Mouse (Mus musculus) v-Abl transformed pro-B cells (cell line): ENCODE data around the gene Slc18a3.

Experiments used
- in situ Hi-C, 2 experiments: fragments of 400-800 bp; cut with MboI; formaldehyde crosslinking; loops; one replicate each; pipeline ENCODE4 v1.15.1; 2025; ENCODE audit not compliant: unreplicated experiment in 2 of 2

Gene Slc18a3

GRCm38 (mm10) chr14:32464601-32465505 is at the start of gene Slc18a3:
Gene Slc18a3, minus strand, starts transcription at chr14:32464850.
- in situ Hi-C loops = no loop called here

- in situ Hi-C loops = no loop called here
Observed at GRCm38 (mm10) chr14:32513336-32514032, 48.8 kb upstream of the Slc18a3 start, which contains the start of gene Ercc6. Gene Ercc6, plus strand, starts transcription at chr14:32513521.

GRCm38 (mm10) chr14:32512912-32513311 is 48.3 kb upstream of the Slc18a3 start:
- in situ Hi-C loops = no loop called here

- in situ Hi-C loops = no loop called here
Observed at GRCm38 (mm10) chr14:32509443-32509961, 44.9 kb upstream of the Slc18a3 start.

- in situ Hi-C loops = no loop called here
Observed at GRCm38 (mm10) chr14:32508105-32508835, 43.6 kb upstream of the Slc18a3 start.

GRCm38 (mm10) chr14:32507216-32507615 is 42.6 kb upstream of the Slc18a3 start:
- in situ Hi-C loops = no loop called here

GRCm38 (mm10) chr14:32506329-32506728 is 41.7 kb upstream of the Slc18a3 start:
- in situ Hi-C loops = no loop called here

GRCm38 (mm10) chr14:32503897-32504296 is 39.2 kb upstream of the Slc18a3 start:
- in situ Hi-C loops = no loop called here

- in situ Hi-C loops = no loop called here
Observed at GRCm38 (mm10) chr14:32502764-32503688, 38.4 kb upstream of the Slc18a3 start.

- in situ Hi-C loops = no loop called here
Observed at GRCm38 (mm10) chr14:32501303-32501702, 36.7 kb upstream of the Slc18a3 start.

GRCm38 (mm10) chr14:32496115-32496850 is 31.6 kb upstream of the Slc18a3 start:
- in situ Hi-C loops = loop anchor here (25.0 kb wide), 4 partner anchors 384 to 859 kb away; partner anchors contain the start of genes Btd (in 1 of the 2), Gm49387 (in 1 of the 2) and Hacl1 (in 1 of the 2)

- in situ Hi-C loops = loop anchor here (25.0 kb wide), 4 partner anchors 380 to 855 kb away; partner anchors contain the start of genes Btd (in 1 of the 2), Gm49387 (in 1 of the 2) and Hacl1 (in 1 of the 2)
Observed at GRCm38 (mm10) chr14:32492521-32492920, 27.9 kb upstream of the Slc18a3 start.

GRCm38 (mm10) chr14:32482061-32482460 is 17.4 kb upstream of the Slc18a3 start:
- in situ Hi-C loops = loop anchor here (5.0 to 25.0 kb wide), 5 partner anchors 255 to 845 kb away; partner anchors contain the start of genes Btd (in 1 of the 2), Gm49387 (in 1 of the 2) and Hacl1 (in 1 of the 2)

- in situ Hi-C loops = loop anchor here (10.0 to 25.0 kb wide), 7 partner anchors 365 to 840 kb away; partner anchors contain the start of genes Btd (in 1 of the 2), Gm49387 (in 1 of the 2) and Hacl1 (in 1 of the 2)
Observed at GRCm38 (mm10) chr14:32477581-32477980, 12.9 kb upstream of the Slc18a3 start.

- in situ Hi-C loops = loop anchor here (10.0 to 25.0 kb wide), 7 partner anchors 364 to 839 kb away; partner anchors contain the start of genes Btd (in 1 of the 2), Gm49387 (in 1 of the 2) and Hacl1 (in 1 of the 2)
Observed at GRCm38 (mm10) chr14:32476559-32476958, 11.9 kb upstream of the Slc18a3 start.

GRCm38 (mm10) chr14:32472996-32473395 is 8.3 kb upstream of the Slc18a3 start:
- in situ Hi-C loops = loop anchor here (5.0 to 10.0 kb wide), 4 partner anchors 231 to 678 kb away; no protein-coding TSS in a partner anchor

- in situ Hi-C loops = no loop called here
Observed at GRCm38 (mm10) chr14:32467606-32468005, 3.0 kb upstream of the Slc18a3 start.

GRCm38 (mm10) chr14:32465889-32466288 is 1.2 kb upstream of the Slc18a3 start, which contains the start of gene Chat:
Gene Chat, minus strand, starts transcription at chr14:32465989.
- in situ Hi-C loops = no loop called here
